Mouse (Mus musculus) kidney, adult 2 months (tissue): Measurements from ENCODE around the gene Gpc1.

Experiments
- CTCF ChIP-seq: fragments of 200-500 bp; conservative IDR thresholded peaks from 2 replicates; pipeline ENCODE4 v1.5.1; 2011; ENCODE audit warnings: low read depth, mild to moderate bottlenecking, control low read depth, low read length, moderate library complexity, mixed read lengths; ENCODE audit not compliant: insufficient read depth, insufficient read length
- POLR2A ChIP-seq: fragments of 200-500 bp; IDR thresholded peaks from one replicate; pipeline ENCODE4 v1.6.1; 2011; ENCODE audit warnings: low read depth, low read length, control low read depth

DNA sequence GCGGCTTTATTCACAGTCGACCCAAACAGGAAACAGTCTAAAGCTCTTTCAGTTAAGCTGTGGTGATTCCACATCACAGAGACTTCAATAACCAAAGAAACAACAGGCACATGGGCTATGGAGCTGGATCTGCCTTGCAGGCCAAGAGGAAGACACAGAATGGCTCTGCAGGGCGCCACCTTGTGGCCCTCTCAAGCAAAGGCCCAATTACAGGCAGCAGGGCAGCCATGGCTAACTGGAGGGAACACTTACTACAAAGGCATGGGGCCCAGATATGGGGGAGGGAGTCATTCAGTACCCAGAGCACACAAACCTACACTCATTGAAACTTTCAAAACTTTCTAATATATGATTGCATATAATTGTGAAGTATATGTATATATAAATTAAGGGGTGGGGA is 63.6 kb downstream of the Gpc1 start:
- no peak for TF ChIP-seq POLR2A
- TF ChIP-seq CTCF: peak; percentile 88
